Mouse (Mus musculus): ENCODE measurements around the gene Rps10. TPM values are rescaled to one million over a fixed set of nuclear protein-coding genes. Genes with fewer than 3 reads are reported as not detected.
A peak's percentile ranks its signal among the peaks of the same experiment; 100 is the strongest.

Rps10 gene
- 1,839 and 1,928 TPM in 2 replicates for polyA plus RNA-seq (2012; rRNA removed)
- 1,149 and 1,160 TPM in 2 replicates for polyA plus RNA-seq (2014; fragmentation: Nextera tagmentation; extraction: Ambion mirVana)

DNA sequence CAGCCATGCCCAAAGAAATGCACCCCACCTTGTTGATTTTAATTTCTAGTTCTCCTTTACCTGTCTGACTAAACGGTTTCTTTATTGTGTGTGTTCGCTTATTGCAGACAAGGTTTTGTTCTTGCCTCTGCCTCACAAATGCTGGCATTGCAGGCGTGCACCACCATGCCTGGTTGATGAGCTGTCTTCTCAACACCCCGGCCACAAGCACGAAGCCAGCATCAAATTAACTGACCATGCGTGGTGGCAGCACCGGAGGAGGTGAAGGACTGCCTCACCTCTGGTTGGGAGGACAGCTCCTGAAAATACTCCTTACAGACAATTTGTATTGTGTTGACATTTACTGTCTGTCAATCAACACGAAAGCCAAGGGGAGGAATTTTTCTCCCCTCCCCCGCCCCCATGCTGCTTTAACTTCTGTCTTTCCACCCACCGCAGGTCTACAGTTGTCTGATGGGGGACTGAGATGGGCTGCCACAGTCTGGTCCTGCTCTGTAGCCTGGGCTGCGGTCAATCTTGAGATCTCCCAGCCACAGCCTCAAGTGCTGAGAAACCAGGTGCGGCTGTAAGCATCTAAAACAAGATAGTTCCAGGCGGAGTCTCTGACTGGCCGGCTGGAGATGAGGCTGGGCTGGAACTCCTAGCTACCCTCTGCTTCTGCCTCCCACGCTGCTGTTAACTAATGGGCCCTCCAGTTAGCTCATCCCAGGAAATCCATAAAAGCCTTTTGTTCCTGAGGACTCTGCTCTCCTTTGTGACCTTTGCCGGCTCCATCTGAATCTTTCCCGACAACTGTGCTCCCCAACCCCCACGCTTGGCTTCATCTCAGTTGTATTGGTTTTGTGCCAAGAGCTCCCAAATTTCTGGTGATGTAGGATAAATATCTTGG, at the start of gene Rps10:
Gene Rps10 (minus strand): TSS at position 538 of the 889 bp plus-strand sequence.
- no peak for TF ChIP-seq POLR2A (IDR thresholded peaks at IDR 0.05; ENCODE audit: borderline replicate concordance, extremely low read depth, insufficient read depth, insufficient read length)
- H3K36me3 ChIP-seq (ENCODE audit: control insufficient read depth, insufficient read depth, low read length): peaks cover 26% of the 10 kb centered on the region
- 43% methylated on average over 18 of the region's 18 CpGs for WGBS
- no peaks in the 10 kb centered on the region for H3K9me3 ChIP-seq (ENCODE audit: control insufficient read depth, low read length)
- H3K9ac ChIP-seq (ENCODE audit: low read depth, low read length, severe bottlenecking): peak within 1 kb of the TSS; percentile 91; the same call in 1 of the 2 replicates
- H3K27ac ChIP-seq (replicated peaks; ENCODE audit: low read depth, low read length): peak within 1 kb of the TSS; percentile 87
- peak within 1 kb of the TSS; percentile 91 for H3K4me2 ChIP-seq (replicated peaks; ENCODE audit: low read depth, low read length, severe bottlenecking)
- peak within 1 kb of the TSS; percentile 75 for H3K4me3 ChIP-seq (replicated peaks; ENCODE audit: low read length)
- no peaks in the 10 kb centered on the region for H3K27me3 ChIP-seq (ENCODE audit: control insufficient read depth, insufficient read depth, low read length)
- ATAC-seq (ENCODE audit: low FRiP score, low read depth) (no peak), DNase-seq (ENCODE audit: low spot score) (no peak)
- H3K4me1 ChIP-seq (ENCODE audit: control insufficient read depth, insufficient read depth, low read length): peaks cover 9% of the 10 kb centered on the region; the same call in 1 of the 2 replicates

DNA sequence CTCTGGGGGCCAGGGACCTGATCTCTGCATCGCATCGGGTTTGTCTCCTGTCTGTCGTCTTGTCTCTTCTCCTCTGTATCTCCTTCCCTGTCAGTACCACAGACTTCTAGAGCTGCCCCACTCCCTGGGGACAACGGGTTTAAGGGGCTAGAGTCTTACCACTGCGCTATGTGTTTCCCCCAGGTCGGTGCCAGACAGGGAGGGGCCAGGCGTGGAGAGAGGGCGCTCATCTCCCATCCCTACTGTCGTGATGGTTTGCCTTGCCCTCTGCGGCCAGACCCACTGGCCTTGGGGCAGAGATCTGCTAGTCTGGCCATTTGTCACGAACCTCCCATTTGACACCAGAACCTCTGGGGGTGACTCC, 49.1 kb upstream of the Rps10 start:
- 4% methylated on average over 11 of the region's 11 CpGs for WGBS
- Histone ChIP-seq H3K27ac (replicated peaks; ENCODE audit: low read depth, low read length) (no peak overlapping the region), H3K9me3 (ENCODE audit: control insufficient read depth, low read length) (no peaks in the 10 kb centered on the region), H3K36me3 (ENCODE audit: control insufficient read depth, insufficient read depth, low read length) (no peaks in the 10 kb centered on the region), H3K4me1 (ENCODE audit: control insufficient read depth, insufficient read depth, low read length) (peaks cover 4% of the 10 kb centered on the region), H3K9ac (ENCODE audit: low read depth, low read length, severe bottlenecking) (peak overlapping the region; percentile 40), H3K27me3 (ENCODE audit: control insufficient read depth, insufficient read depth, low read length) (peaks cover 25% of the 10 kb centered on the region), H3K4me2 (replicated peaks; ENCODE audit: low read depth, low read length, severe bottlenecking) (peak overlapping the region; percentile 95), H3K4me3 (replicated peaks; ENCODE audit: low read length) (peak overlapping the region; percentile 45)
- DNase-seq (ENCODE audit: low spot score) (no peak), ATAC-seq (ENCODE audit: low FRiP score, low read depth) (no peak)
- no peak for TF ChIP-seq POLR2A (IDR thresholded peaks at IDR 0.05; ENCODE audit: borderline replicate concordance, extremely low read depth, insufficient read depth, insufficient read length)

DNA sequence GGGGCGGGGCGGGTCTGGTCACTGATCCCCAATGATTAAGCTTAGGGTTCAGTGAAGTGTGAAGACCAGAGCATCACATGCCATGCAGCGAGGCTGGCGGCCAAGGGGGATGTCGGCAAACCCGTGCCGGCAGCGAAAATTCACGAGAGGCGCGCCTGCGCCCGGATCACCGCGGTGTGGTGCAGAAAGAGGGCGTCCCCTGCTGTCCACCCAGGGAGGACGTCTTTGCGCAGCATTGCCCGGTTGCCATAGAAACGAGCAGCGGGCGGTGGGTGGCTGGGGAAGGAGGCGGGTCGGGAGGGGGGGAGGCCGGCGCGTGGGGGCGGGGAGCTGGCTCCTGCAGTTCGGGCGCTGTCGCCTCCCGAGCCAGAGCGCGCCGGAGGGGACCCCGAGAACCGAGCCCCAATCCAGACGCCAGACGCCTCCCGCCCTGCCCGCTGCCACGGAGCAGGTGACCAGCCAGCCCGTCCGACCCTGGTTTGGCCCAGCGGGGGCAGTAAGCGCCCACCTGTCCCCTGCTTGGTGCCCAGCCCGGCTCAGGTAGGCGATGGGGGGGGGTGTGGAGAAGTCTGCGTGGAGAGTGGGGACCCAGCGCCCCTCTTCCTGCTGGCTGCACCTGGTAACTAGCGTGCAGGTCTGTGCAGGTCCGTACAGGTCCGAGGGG, 48.5 kb upstream of the Rps10 start:
- Histone ChIP-seq H3K27me3 (ENCODE audit: control insufficient read depth, insufficient read depth, low read length) (peaks cover 25% of the 10 kb centered on the region), H3K4me3 (replicated peaks; ENCODE audit: low read length) (peak overlapping the region; percentile 45), H3K4me1 (ENCODE audit: control insufficient read depth, insufficient read depth, low read length) (peaks cover 4% of the 10 kb centered on the region), H3K4me2 (replicated peaks; ENCODE audit: low read depth, low read length, severe bottlenecking) (peak overlapping the region; percentile 95), H3K9ac (ENCODE audit: low read depth, low read length, severe bottlenecking) (peak overlapping the region; percentile 40), H3K27ac (replicated peaks; ENCODE audit: low read depth, low read length) (no peak overlapping the region), H3K36me3 (ENCODE audit: control insufficient read depth, insufficient read depth, low read length) (no peaks in the 10 kb centered on the region), H3K9me3 (ENCODE audit: control insufficient read depth, low read length) (no peaks in the 10 kb centered on the region)
- peak; percentile 35 for DNase-seq (ENCODE audit: low spot score)
- no peak for TF ChIP-seq POLR2A (IDR thresholded peaks at IDR 0.05; ENCODE audit: borderline replicate concordance, extremely low read depth, insufficient read depth, insufficient read length)
- WGBS: 1% methylated on average over 42 of the region's 53 CpGs
- ATAC-seq (ENCODE audit: low FRiP score, low read depth): peak; percentile 63; the same call in 1 of the 2 replicates

DNA sequence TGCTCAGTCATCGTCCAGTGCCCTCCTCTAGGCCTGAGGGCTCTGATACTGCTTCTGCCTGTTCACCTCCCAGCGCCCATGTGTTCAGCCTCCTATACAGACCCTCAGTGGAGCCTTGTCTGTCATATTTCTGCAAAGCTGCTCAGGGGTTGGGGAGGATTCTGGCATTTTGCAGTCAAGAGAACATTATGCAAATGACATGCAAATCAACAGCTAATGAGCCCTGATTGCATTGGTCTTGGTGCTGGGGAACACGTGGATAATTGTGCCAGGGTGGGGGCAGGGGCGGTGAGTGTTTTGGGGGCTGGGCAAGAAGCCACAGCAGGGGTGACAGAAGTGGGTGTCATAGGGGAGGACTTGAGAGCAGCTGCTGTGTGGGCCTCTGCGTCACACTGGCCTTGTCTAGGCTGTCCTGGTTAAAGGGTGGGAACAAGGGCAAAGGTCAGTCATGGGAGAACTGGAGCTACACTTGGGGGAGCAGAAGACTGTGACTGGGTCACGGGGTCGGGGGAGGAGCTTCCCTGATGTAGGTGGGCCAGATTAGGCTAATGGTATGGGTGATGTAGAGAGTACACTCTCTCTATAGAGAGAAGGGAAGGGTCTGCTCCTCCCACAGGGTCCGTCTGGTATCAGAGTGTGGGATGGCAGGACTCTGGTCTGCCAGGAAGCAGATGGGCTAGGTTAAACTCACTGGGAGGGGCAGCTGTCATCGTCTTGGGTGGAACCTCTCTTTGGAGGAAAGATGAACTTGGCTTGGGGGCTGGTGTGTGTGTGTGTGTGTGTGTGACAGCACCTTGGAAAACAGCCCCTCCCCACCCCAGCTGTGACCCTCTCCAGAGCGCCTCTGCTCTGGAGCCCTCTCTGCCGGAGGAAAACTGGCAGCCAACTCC, 42.7 kb upstream of the Rps10 start:
- no peaks in the 10 kb centered on the region for H3K36me3 ChIP-seq (ENCODE audit: control insufficient read depth, insufficient read depth, low read length)
- H3K9ac ChIP-seq (ENCODE audit: low read depth, low read length, severe bottlenecking): no peak overlapping the region
- WGBS: 41% methylated on average over 11 of the region's 11 CpGs
- H3K4me3 ChIP-seq (replicated peaks; ENCODE audit: low read length): no peak overlapping the region
- TF ChIP-seq POLR2A (IDR thresholded peaks at IDR 0.05; ENCODE audit: borderline replicate concordance, extremely low read depth, insufficient read depth, insufficient read length): no peak
- no peak overlapping the region for H3K27ac ChIP-seq (replicated peaks; ENCODE audit: low read depth, low read length)
- DNase-seq (ENCODE audit: low spot score) (no peak), ATAC-seq (ENCODE audit: low FRiP score, low read depth) (no peak)
- no peak overlapping the region for H3K4me2 ChIP-seq (replicated peaks; ENCODE audit: low read depth, low read length, severe bottlenecking)
- H3K4me1 ChIP-seq (ENCODE audit: control insufficient read depth, insufficient read depth, low read length): no peaks in the 10 kb centered on the region
- H3K27me3 ChIP-seq (ENCODE audit: control insufficient read depth, insufficient read depth, low read length): no peaks in the 10 kb centered on the region
- no peaks in the 10 kb centered on the region for H3K9me3 ChIP-seq (ENCODE audit: control insufficient read depth, low read length)
